In genomic region chrX:142808411-142808810, GRCm38 (mm10) we compare ENCODE assay signal across 8 mouse cellular contexts.
A peak's percentile ranks its signal among the peaks of the same experiment; 100 is the strongest.
DNase-seq lines count a peak whose midpoint lies in the region; ATAC-seq and TF ChIP-seq lines count a peak whose summit lies in the region.
"Had no signal": no experiment of that assay in that cellular context is flagged by ENCODE, and none has a peak within 500 bp of the region (broad histone marks: within the 10 kb centered on the region; RNA-seq: fewer than 3 reads in every experiment).

No protein-coding gene starts in this region.

- DNase-seq in testis, postnatal 10 days (ENCODE audit: low spot score): peak; percentile 56
- DNase-seq in testis, postnatal 14 days (ENCODE audit: low spot score): no peak
- DNase-seq in brain, adult 2 months (ENCODE audit: low read depth, low spot score): peak; percentile 73
- peak; percentile 62 for DNase-seq in embryonic facial prominence, embryonic 14.5 days (ENCODE audit: low spot score)
- peak; percentile 39 to 40 for DNase-seq in kidney, adult 8-10 months
- DNase-seq in lung, adult 2 months: peak; percentile 14
- DNase-seq in right cerebral cortex, postnatal 14 days: peak; percentile 41

- no peaks in the 10 kb centered on the region for H3K36me3 ChIP-seq in embryonic facial prominence, embryonic 14.5 days (ENCODE audit: control insufficient read depth, insufficient read depth, low read length)

- no peaks in the 10 kb centered on the region for H3K4me1 ChIP-seq in embryonic facial prominence, embryonic 14.5 days (ENCODE audit: control insufficient read depth, insufficient read depth, low read length)
- H3K4me1 ChIP-seq in lung, adult 2 months (ENCODE audit: control insufficient read depth, insufficient read depth, low read length): no peaks in the 10 kb centered on the region; the same call in 1 of the 2 replicates

- no peak overlapping the region for H3K27ac ChIP-seq in embryonic facial prominence, embryonic 14.5 days (replicated peaks; ENCODE audit: low read depth, low read length)
- H3K27ac ChIP-seq: macrophage had no signal

- TF ChIP-seq CTCF in lung, adult 2 months (IDR thresholded peaks at IDR 0.05; ENCODE audit: insufficient read depth, low read length): peak; percentile 23; the same call in 1 of the 2 replicates

- H3K4me3 ChIP-seq in embryonic facial prominence, embryonic 14.5 days (ENCODE audit: low read depth, low read length): no peak overlapping the region
- H3K4me3 ChIP-seq in lung, adult 2 months (replicated peaks; ENCODE audit: extremely low read depth, low read depth, low read length): no peak overlapping the region

- 42% methylated on average over 9 of the region's 9 CpGs for WGBS in embryonic facial prominence, embryonic 14.5 days
- WGBS in lung, adult 2 months: 35% methylated on average over 9 of the region's 9 CpGs

- H3K9me3 ChIP-seq in embryonic facial prominence, embryonic 14.5 days (ENCODE audit: control insufficient read depth, low read length): no peaks in the 10 kb centered on the region

- H3K27me3 ChIP-seq in embryonic facial prominence, embryonic 14.5 days (replicated peaks; ENCODE audit: control insufficient read depth, insufficient read depth, low read length): no peaks in the 10 kb centered on the region; the same call in 1 of the 2 replicates

- no peak overlapping the region for H3K4me2 ChIP-seq in embryonic facial prominence, embryonic 14.5 days (ENCODE audit: low read depth, low read length)

- ATAC-seq in embryonic facial prominence, embryonic 14.5 days (ENCODE audit: low read depth): 0 out of 2 replicates have a peak, but pooled peaks have one; percentile 27

- no peak overlapping the region for H3K9ac ChIP-seq in embryonic facial prominence, embryonic 14.5 days (ENCODE audit: low read depth, low read length)

- no peak for TF ChIP-seq POLR2A in lung, adult 2 months (IDR thresholded peaks at IDR 0.05; ENCODE audit: borderline replicate concordance, extremely low read depth, low read depth, low read length)
